Mouse (Mus musculus) B cell, adult 2 months (primary cell): Measurements from ENCODE around the gene F12.
A peak's percentile ranks its signal among the peaks of the same experiment; 100 is the strongest.

Experiments
- DNase-seq, 2 experiments: peaks; one replicate each; pipeline ENCODE4 v3.0.0; 2022

F12 gene

DNA sequence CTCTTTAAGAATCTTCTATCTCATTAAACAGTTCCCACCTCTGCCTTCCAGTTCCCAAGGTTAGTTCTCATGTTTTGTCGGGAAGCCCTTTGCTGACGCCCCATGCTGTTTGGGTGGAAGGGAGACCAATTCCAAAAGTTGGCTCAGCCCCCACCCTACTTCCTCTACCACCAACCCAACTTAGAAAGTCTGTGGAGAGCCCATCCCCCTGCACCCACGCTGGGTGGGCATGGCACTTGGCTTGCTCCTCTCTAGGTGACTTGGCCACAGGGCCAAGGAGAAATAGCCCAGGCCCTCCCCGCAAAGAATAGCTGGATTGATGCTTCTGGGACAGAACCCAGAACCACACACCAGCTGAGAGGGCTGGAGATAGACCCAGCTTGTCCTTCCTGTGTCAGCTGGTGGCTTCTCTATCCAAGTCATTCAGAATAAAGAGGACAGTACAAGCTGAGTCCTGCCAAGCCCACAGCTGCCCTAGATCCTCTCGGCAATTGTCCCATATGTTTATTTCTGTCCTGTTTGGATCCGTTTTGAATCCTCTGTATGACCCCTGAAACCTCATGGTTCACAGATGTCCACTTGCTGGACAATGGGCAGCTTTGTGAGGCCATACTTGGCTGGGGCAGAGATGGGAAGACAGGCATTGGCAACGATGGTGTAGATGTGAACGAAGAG lies 55.4 kb downstream of the F12 start:
- no peak for DNase-seq

- DNase-seq = no peak
Observed at GRCm38 (mm10) chr13:55370234-55370633, 56.4 kb downstream of the F12 start.

DNA sequence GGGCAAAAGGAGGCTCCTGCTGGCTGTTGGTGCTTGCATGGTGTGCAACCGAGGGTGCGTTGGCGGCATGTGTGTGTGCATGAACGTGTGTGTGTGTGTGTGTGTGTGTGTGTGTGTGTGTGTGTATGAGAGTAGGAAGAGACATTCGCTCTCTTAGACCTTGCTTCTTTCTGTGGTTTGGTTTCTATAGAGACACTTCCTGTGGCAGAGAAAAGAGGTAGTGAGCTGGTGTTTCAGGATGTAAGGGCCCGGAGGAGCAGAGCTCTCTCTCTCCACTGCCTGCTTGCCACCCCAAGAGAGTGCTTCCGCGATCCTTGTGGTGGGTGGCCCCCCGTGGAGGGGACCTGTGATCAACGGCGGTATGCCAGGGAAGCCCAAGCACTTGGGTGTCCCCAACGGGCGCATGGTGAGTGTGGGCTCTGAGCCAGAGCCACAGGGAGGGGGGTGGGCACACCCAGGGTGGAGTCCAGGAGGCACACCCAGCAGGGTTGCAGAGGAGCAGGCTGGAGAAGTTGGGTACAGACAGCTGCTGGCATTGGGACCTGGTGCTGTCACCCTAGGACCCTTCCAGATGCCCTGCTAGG lies 57.0 kb downstream of the F12 start, which contains the start of gene Rgs14:
TSS of gene Rgs14 (plus strand) at position 202 of the 584 bp plus-strand sequence.
- peak; percentile 77 to 78 for DNase-seq

GRCm38 (mm10) chr13:55368401-55368800 lies 58.2 kb downstream of the F12 start:
- no peak for DNase-seq
